Mouse (Mus musculus) liver, embryonic 14.5 days (tissue): Measurements from ENCODE around the gene Mark4.

Experiments
- CTCF ChIP-seq: IDR thresholded peaks from 2 replicates; pipeline ENCODE4 v1.5.1; 2016; ENCODE audit warnings: antibody characterized with exemption, low read depth, control low read depth
- EP300 ChIP-seq: IDR thresholded peaks from 2 replicates; pipeline ENCODE4 v1.6.1; 2016; ENCODE audit warnings: antibody characterized with exemption, low read depth

DNA sequence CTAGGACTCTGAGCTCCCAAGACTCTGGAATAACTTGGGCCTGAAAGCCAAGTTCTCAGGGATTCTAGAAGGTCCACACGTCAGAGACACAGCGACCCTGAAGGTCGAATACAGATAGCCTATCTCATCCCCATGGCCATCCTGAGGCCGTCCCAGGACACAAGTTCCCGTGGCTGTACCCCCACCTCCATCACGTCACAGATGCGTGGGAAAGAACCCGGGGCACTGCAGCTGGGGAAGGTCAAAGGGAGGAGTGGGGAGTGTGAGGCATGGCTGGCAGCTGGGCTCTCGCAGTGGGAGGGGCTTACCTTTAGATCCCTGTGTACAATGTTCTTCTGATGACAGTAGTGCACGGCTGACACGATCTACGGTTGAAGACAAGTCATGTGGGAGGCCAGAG, 13.8 kb downstream of the Mark4 start:
- no peak for TF ChIP-seq CTCF
- no peak for TF ChIP-seq EP300
